Mouse (Mus musculus) liver, embryonic 11.5 days (tissue): ENCODE measurements around the gene Tenm2. TPM values are rescaled to one million over a fixed set of nuclear protein-coding genes. Genes with fewer than 3 reads are reported as not detected.

Source experiments
- ATAC-seq: fragments of 200-750 bp; cut with Nextera tagmentation; replicated peaks from 2 replicates; pipeline ENCODE4 v1.8.0; 2017; ENCODE audit warnings: moderate number of reproducible peaks, mild to moderate bottlenecking, moderate TSS enrichment, moderate library complexity; ENCODE audit not compliant: low FRiP score
- DNase-seq: peaks from one replicate; pipeline ENCODE4 v3.0.0-alpha.2; 2017; ENCODE audit warnings: low spot score
- H3K27ac ChIP-seq: fragments of 300-500 bp; sonication (generic); 2 replicates; pipeline ENCODE4 v1.5.1; 2014; ENCODE audit warnings: mild to moderate bottlenecking, low read depth, low read length, control low read depth
- H3K27me3 ChIP-seq: fragments of 300-500 bp; sonication (generic); replicated peaks from 2 replicates; pipeline ENCODE4 v1.6.1; 2014; ENCODE audit warnings: low read length, mixed read lengths; ENCODE audit not compliant: control insufficient read depth, insufficient read depth
- H3K36me3 ChIP-seq: fragments of 300-500 bp; sonication (generic); 2 replicates; pipeline ENCODE4 v1.6.1; 2014; ENCODE audit warnings: mild to moderate bottlenecking, low read length, moderate library complexity, mixed read lengths; ENCODE audit not compliant: control insufficient read depth, insufficient read depth
- H3K4me1 ChIP-seq: fragments of 300-500 bp; sonication (generic); replicated peaks from 2 replicates; pipeline ENCODE4 v1.6.1; 2014; ENCODE audit warnings: low read length, mixed read lengths; ENCODE audit not compliant: control insufficient read depth, insufficient read depth
- H3K4me2 ChIP-seq: fragments of 300-500 bp; sonication (generic); 2 replicates; pipeline ENCODE4 v1.6.1; 2014; ENCODE audit warnings: mild to moderate bottlenecking, control low read depth, moderate library complexity
- H3K4me3 ChIP-seq: fragments of 300-500 bp; sonication (generic); 2 replicates; pipeline ENCODE4 v1.5.1; 2014; ENCODE audit warnings: low read depth, low read length, control low read depth
- H3K9ac ChIP-seq: fragments of 300-500 bp; sonication (generic); 2 replicates; pipeline ENCODE4 v1.6.1; 2014; ENCODE audit warnings: low read depth, low read length, control low read depth
- H3K9me3 ChIP-seq: fragments of 300-500 bp; sonication (generic); 2 replicates; pipeline ENCODE4 v1.6.1; 2016; ENCODE audit warnings: low read length, inconsistent platforms, mixed read lengths; ENCODE audit not compliant: control insufficient read depth
- WGBS: fragments of 180-500 bp; shearing (Covaris S2); extraction: QIAGEN DNeasy Blood & Tissue Kit; methylation state at CpG from one replicate; pipeline ENCODE4 v1.1.7; 2014; 5-methylcytosine and 5-hydroxymethylcytosine counted together
- polyA plus RNA-seq: library from polyadenylated mRNA; unstranded; fragments of >200 nt; fragmentation: Nextera tagmentation; extraction: Ambion mirVana; gene quantifications from 2 replicates; pipeline ENCODE4 v1.2.1, GENCODE M21; 2014

The Tenm2 gene
- polyA plus RNA-seq, 1 experiment from 2014 or later: 0.78 TPM

DNA sequence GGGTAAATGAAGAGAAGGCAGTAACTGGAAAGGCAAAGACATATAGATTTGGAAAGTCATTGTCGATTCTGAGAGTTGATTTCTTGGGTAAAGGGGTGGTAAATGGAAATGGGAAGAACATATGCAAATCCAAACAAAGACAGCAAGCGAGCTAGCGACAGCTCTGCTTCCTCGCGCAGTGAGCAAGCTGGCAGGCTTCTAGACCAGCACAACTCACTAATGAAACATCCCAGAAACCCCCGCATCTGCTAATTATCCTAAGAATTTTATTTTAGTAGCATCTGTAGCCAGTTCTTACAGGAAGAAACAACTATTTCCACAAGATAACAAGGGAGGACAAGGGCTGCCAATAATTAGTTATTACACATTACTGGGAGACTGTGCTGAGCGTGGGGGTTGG, 727.5 kb downstream of the Tenm2 start:
- DNase-seq: no peak
- Histone ChIP-seq H3K4me1 (no peaks in the 10 kb centered on the region), H3K4me3 (no peak overlapping the region), H3K9ac (no peak overlapping the region), H3K9me3 (no peaks in the 10 kb centered on the region), H3K36me3 (no peaks in the 10 kb centered on the region), H3K4me2 (no peak overlapping the region), H3K27me3 (no peaks in the 10 kb centered on the region), H3K27ac (no peak overlapping the region)
- no peak for ATAC-seq
- WGBS: 70% methylated on average over 7 of the region's 7 CpGs

DNA sequence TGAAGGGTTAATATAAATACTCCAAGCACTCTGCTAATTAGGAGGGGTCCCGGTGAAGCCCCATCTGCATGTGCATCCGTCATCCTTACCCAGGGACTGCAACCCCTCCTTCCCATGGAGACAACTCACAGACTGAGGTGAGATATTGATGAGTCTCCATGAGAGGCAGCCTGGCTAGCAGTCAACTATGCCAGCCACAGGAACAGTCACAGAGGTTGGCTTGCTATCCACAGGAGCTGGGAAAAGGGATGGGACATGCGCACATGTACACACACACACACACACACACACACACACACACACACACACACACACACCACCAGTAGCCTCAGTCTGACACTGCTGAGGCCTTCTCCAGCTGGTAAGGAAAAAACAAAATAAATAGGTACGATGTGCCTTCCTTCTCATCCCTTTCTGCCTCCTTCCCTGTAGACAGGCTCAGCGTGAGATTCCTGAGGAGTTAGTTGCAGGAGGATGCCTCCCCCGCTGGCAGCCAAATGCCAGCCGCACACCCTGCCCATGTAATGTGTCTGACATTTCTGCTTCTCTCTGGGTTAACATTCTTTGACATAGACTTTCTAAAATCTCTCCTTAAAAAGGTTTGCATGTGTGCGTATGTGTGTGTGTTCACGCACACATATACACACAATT, 740.7 kb downstream of the Tenm2 start:
- H3K4me2 ChIP-seq: no peak overlapping the region
- no peak for DNase-seq
- H3K27ac ChIP-seq: no peak overlapping the region
- no peak overlapping the region for H3K9ac ChIP-seq
- no peaks in the 10 kb centered on the region for H3K9me3 ChIP-seq
- WGBS: 66% methylated on average over 9 of the region's 9 CpGs
- no peaks in the 10 kb centered on the region for H3K27me3 ChIP-seq
- no peaks in the 10 kb centered on the region for H3K4me1 ChIP-seq
- no peak for ATAC-seq
- no peaks in the 10 kb centered on the region for H3K36me3 ChIP-seq
- no peak overlapping the region for H3K4me3 ChIP-seq

DNA sequence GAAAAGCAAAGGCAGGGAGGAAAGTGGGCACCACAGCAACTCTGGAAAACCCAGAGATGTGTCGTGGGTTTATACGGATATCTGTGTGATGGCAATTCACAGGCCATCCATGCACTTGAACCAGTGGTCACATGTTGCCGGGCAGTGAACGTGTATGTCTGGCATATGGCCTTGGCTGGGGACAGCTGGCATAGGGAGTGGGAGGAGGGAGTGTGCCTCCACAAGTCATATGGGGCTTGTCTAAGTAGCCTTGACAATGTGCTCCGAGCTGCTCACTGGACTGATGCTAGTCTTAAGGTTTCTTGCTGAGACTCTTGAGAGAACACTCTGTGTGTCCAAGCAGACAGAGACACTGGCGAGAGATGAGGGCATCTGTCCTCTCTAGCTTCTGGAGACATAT, 743.5 kb downstream of the Tenm2 start:
- Histone ChIP-seq H3K27me3 (no peaks in the 10 kb centered on the region), H3K9me3 (no peaks in the 10 kb centered on the region), H3K4me1 (no peaks in the 10 kb centered on the region), H3K36me3 (no peaks in the 10 kb centered on the region), H3K9ac (no peak overlapping the region), H3K27ac (no peak overlapping the region), H3K4me2 (no peak overlapping the region), H3K4me3 (no peak overlapping the region)
- ATAC-seq: no peak
- WGBS: 78% methylated on average over 6 of the region's 6 CpGs
- no peak for DNase-seq

DNA sequence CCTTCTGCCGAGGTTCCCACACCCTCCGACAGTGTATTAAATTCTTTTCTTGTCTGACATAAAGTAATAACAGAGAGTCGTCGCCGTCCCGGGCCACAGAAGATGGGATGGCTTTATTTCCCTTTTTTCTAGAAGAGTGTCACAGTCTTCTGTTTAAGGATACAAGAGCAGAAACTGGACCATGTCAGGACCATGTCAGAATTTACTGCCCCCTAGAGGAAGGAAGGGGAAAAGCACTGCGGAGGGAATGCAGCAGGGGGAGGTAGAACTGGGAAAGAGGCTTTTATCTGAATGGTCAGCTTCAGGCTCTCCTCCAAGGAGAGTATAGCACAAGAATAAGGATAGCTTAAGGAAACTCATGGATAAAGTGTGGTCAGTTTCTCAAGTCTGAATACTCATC, 745.7 kb downstream of the Tenm2 start:
- no peak overlapping the region for H3K27ac ChIP-seq
- no peak overlapping the region for H3K4me3 ChIP-seq
- no peaks in the 10 kb centered on the region for H3K36me3 ChIP-seq
- no peaks in the 10 kb centered on the region for H3K9me3 ChIP-seq
- H3K9ac ChIP-seq: no peak overlapping the region
- no peaks in the 10 kb centered on the region for H3K27me3 ChIP-seq
- H3K4me1 ChIP-seq: no peaks in the 10 kb centered on the region
- H3K4me2 ChIP-seq: no peak overlapping the region
- DNase-seq (no peak), ATAC-seq (no peak)
- WGBS: 54% methylated on average over 7 of the region's 7 CpGs

DNA sequence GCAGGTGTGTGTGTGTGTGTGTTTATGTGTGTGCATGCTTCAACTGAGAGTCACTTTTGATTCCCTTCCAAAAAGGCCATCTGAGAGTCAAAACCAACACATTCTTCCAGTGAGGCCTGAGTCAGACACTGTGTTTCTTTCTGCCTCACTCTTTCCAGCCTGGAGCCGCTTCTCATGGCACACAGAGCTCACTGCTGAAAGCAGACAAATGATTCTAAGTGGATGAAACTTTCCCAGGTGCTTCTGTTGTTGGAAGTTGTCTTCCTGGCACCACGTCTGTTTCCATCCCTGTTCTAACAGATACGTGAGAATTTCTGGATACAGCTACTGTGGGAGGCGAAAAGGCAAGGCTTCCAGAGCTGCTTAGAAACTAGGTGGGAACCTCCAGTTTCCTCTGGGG, 747.1 kb downstream of the Tenm2 start:
- Histone ChIP-seq H3K9me3 (no peaks in the 10 kb centered on the region), H3K36me3 (no peaks in the 10 kb centered on the region), H3K27me3 (no peaks in the 10 kb centered on the region), H3K4me1 (no peaks in the 10 kb centered on the region), H3K4me2 (no peak overlapping the region), H3K4me3 (no peak overlapping the region), H3K9ac (no peak overlapping the region), H3K27ac (no peak overlapping the region)
- 61% methylated on average over 4 of the region's 4 CpGs for WGBS
- ATAC-seq: no peak
- DNase-seq: no peak

- WGBS: 49% methylated on average over 12 of the region's 12 CpGs
Measured at GRCm38 (mm10) chr11:36486092-36486491, 749.7 kb downstream of the Tenm2 start.

GRCm38 (mm10) chr11:36484466-36485069, 751.2 kb downstream of the Tenm2 start:
- Histone ChIP-seq H3K36me3 (no peaks in the 10 kb centered on the region), H3K9ac (no peak overlapping the region), H3K9me3 (no peaks in the 10 kb centered on the region), H3K4me1 (no peaks in the 10 kb centered on the region), H3K4me2 (no peak overlapping the region), H3K4me3 (no peak overlapping the region), H3K27ac (no peak overlapping the region), H3K27me3 (no peaks in the 10 kb centered on the region)
- no peak for DNase-seq
- WGBS: 34% methylated on average over 8 of the region's 8 CpGs
- ATAC-seq: no peak

More at GRCm38 (mm10) chr11:36486092-36486491, 749.7 kb downstream of the Tenm2 start:
- no peaks in the 10 kb centered on the region for H3K27me3 ChIP-seq
- no peak overlapping the region for H3K4me3 ChIP-seq
- H3K9me3 ChIP-seq: no peaks in the 10 kb centered on the region
- no peak overlapping the region for H3K9ac ChIP-seq
- H3K36me3 ChIP-seq: no peaks in the 10 kb centered on the region
- H3K4me2 ChIP-seq: peak overlapping the region; percentile 20; the same call in 1 of the 2 replicates
- DNase-seq (no peak), ATAC-seq (no peak)
- no peak overlapping the region for H3K27ac ChIP-seq
- no peaks in the 10 kb centered on the region for H3K4me1 ChIP-seq

- no peak overlapping the region for H3K4me2 ChIP-seq
Measured at GRCm38 (mm10) chr11:36482136-36482535, 753.6 kb downstream of the Tenm2 start.

GRCm38 (mm10) chr11:36481524-36481923, 754.2 kb downstream of the Tenm2 start:
- no peaks in the 10 kb centered on the region for H3K36me3 ChIP-seq
- no peak for ATAC-seq
- 56% methylated on average over 7 of the region's 7 CpGs for WGBS
- H3K4me2 ChIP-seq: no peak overlapping the region
- no peak for DNase-seq
- H3K27ac ChIP-seq: no peak overlapping the region
- no peaks in the 10 kb centered on the region for H3K9me3 ChIP-seq
- H3K4me1 ChIP-seq: no peaks in the 10 kb centered on the region
- H3K4me3 ChIP-seq: no peak overlapping the region
- no peak overlapping the region for H3K9ac ChIP-seq
- H3K27me3 ChIP-seq: no peaks in the 10 kb centered on the region

More at GRCm38 (mm10) chr11:36482136-36482535, 753.6 kb downstream of the Tenm2 start:
- ATAC-seq (no peak), DNase-seq (no peak)
- 79% methylated on average over 8 of the region's 8 CpGs for WGBS
- no peaks in the 10 kb centered on the region for H3K36me3 ChIP-seq
- no peak overlapping the region for H3K4me3 ChIP-seq
- H3K4me1 ChIP-seq: no peaks in the 10 kb centered on the region
- no peak overlapping the region for H3K27ac ChIP-seq
- no peak overlapping the region for H3K9ac ChIP-seq
- no peaks in the 10 kb centered on the region for H3K27me3 ChIP-seq
- H3K9me3 ChIP-seq: no peaks in the 10 kb centered on the region
